Mouse (Mus musculus): Measurements from ENCODE around the gene Tmsb15a.

DNA sequence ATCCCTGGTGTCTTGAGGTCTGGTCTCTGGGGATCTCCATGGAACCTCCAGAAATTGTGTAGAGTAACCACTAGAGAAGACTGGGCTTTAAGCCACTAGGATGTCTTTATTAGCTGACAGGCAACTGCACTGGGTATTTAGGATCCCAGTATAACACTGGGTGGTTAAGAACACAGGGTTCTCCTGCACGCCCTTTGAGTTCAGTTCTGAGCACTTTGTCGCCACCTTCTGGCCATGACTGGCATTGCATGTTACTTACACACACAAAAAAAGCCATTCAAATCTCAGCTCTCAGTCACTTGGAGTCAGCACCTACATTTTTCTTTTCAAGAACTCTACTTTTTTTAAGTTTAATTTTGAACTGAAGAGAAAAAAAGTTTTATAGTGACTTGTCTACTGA is 27.8 kb upstream of the Tmsb15a start:
- TF ChIP-seq POLR2A (IDR thresholded peaks at IDR 0.05; ENCODE audit: insufficient read depth, low read depth, low read length) (no peak), CTCF (IDR thresholded peaks at IDR 0.05) (peak; percentile 92), EP300 (IDR thresholded peaks at IDR 0.05; ENCODE audit: insufficient read depth, low read depth, low read length) (no peak)

Data from heart, adult 2 months (tissue).